Mouse (Mus musculus) thymus, postnatal 4 days (tissue): ENCODE measurements at regions not wholly inside any gene's neighbourhood (a gene's known extent, or its start where the extent isn't known, plus 50 kb on each side); places are given as distances from the start of the nearest gene placed in this dataset.
"Not testable (repeated sequence)": the region's sequence is repeated elsewhere in the genome, so short reads cannot be mapped to it uniquely, and the experiment has no call there.

Source experiments
- DNase-seq: peaks from one replicate; pipeline ENCODE4 v3.0.0; 2021

DNA sequence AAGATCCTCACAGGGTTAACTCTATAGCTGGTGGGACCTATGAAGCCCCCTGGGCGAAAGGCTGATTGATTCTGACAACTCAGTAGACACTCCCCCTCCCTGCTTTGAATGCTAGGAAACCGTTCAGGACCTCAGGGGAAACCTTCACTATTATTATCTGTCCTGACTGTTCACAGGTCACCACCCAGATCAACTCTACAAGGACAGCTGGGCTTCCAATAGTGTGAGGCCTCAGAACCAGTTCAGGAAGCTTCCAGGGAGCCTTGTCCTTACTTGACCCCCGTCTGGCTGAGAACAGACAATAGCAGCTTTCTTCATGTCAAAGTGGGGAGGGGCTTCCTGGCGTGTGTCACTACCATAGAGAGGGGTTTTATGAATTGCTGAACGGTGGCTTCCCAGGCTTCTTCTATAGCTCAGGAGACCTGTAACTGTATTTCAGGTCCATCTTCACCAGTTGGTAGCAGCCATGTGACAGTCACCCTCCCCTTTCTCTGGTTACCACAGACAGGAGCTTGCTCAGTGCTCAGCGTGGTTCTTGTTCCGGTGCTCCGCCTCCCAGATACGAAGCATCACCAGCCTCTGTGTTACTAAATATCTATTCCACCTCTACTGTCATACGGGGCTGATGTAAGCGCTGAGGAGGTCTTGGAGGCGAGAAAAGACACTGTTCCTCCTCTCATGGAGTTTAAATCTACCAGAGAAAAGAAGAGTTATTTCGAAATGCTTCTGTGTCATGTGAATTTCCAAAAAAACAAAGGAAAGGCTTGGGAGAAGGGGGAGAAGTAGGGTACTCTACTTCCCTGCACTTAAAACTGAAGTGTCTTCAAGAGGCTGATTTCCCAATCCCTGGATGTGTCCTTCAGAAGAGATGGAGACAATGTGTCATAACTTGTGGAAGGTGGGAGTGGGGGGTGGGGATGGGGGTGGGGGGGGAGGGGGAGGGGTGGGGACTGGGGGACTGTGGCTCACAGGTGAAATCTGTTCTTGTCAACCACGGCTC, 96.9 kb downstream of the Vcpkmt start:
- peak; percentile 52 for DNase-seq

GRCm38 (mm10) chr12:69481420-69481819, 101.4 kb downstream of the Vcpkmt start:
- no peak for DNase-seq

GRCm38 (mm10) chr12:69476631-69477091, 104.4 kb upstream of the Gm9887 start:
- peak; percentile 69 for DNase-seq

GRCm38 (mm10) chr12:69476131-69476530, 103.9 kb upstream of the Gm9887 start:
- no peak for DNase-seq

- peak; percentile 75 for DNase-seq
Observed at GRCm38 (mm10) chr12:69474916-69475661, 102.8 kb upstream of the Gm9887 start.

DNA sequence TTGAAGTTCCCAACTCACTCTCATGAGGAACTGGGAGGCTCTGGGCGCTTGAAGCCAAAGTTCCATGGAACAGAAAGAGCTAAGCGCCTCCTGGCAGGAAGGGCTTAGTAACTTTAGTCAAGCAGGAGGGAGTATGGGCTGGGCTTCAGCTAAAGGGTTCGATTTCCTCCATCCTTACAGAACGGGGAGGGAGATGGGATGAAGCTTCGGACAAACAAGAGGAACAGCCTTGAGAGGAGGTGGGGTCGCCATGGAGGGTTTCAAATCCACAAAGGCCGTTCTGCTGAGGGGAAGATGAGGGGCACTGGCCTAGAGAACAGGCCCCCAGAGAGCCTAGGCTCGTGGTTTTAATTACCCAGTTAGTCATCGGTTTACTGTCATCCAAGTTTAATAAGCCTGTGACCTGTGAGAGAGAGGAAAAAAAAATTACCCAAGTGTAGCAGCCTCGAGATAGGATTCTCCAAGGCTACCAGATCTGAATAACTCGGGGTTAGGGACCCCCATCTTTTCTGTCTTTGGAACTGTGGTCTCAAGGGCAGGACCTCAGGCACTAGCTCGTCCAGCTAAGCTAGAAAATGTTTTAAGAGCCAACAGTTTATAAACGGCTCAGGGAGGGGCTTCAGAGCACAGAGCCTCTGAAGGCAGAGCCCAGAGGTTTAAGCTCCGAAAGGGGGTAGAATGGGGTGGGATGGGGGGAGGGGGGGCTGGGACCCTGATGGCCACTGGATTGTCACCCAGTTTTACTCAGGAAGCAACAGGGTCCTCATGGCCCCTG, 102.1 kb upstream of the Gm9887 start:
- no peak for DNase-seq

DNA sequence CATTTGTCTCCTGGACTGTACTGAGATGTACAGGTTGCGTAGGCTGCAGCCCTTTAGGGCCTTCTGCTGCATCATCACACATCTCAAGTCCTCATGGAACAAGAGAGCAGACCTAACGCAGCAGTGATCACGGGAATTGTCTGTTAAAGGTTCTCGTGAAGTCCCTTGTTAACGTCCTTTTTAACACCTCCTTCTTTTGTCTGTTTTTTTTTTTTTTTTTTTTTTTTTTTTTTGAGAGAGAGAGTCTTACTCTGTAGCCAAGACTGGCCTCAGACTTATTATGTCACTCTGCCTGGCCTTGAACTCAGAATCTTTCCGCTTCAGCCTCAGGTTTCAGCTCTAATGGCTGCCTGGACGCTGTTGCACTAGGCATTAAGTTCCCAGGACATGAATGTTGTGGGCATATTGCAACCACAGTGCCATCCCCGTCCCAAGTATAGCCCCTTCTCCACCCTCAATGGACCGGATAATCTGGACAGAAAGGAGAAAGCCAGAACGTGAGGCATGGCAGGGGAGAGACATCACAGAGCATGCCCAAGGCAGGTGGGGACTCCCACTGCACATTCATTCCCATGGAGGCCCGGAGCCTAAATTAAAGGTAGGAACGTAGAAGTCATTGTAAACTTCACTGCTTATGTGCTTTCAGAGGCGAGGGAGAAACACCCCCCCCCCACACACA, 101.3 kb upstream of the Gm9887 start:
- DNase-seq: no peak

- DNase-seq: no peak
Observed at GRCm38 (mm10) chr12:69472912-69473311, 100.7 kb upstream of the Gm9887 start.

DNA sequence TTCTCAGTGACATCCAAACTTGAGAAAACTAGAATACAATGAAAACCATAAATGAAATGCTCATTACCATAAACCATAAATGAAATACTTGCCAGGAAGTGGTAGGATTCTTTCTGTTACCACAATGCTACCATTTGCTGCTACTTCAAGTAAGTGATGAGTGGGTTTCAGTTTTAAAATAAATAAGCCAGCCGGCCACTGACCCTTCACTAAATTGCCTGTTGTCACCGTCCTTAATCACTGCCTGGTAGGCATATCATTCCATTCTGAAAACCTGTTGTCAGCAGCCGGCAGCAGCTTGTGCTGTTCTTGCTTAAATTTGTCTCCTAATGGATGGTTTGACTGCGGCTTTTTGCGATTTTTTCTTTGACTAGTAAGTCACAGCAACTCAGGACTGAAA, 99.6 kb upstream of the Gm9887 start:
- DNase-seq: no peak

- no peak for DNase-seq
Observed at GRCm38 (mm10) chr12:69469004-69469403, 96.7 kb upstream of the Gm9887 start.

DNA sequence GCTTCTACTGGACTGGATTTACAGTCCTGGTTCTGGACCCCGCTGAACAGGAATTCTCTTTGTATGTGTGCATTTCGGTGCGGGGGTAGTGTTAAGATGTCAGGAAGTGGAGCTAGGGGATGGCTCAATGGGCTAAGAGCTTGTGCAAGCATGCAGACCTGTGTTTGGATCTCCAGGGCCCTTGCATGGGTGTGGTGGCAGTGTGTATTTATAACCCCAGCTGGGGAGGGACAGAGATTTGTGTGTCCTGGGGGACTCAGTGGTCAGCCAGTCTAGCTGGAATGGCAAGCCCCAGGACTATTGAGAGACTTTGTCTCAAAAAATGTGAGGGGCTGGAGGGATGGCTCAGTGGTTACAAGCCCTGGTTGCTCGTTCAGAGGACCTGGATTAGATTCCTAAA, 95.1 kb upstream of the Gm9887 start:
- DNase-seq: no peak

- DNase-seq: no peak
Observed at GRCm38 (mm10) chr12:69464906-69465305, 92.6 kb upstream of the Gm9887 start.

DNA sequence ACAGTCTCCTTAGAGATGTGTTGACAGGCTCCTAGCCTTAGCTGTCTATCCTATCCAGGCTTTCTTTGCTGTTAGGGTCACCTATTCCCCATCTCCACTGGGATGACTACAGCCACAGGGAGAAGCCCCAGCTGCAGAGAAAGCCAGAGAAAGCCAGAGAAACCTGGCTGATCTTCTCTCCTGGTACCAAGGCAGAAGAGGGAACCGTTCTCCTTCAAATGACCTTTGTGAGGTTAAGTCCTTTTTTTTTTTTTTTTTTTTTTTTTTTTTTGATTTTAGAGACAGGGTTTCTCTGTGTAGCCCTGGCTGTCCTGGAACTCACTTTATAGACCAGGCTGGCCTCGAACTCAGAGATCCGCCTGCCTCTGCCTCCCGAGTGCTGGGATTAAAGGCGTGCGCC, 91.1 kb upstream of the Gm9887 start:
- DNase-seq: not testable (repeated sequence)

- peak; percentile 83 for DNase-seq
Observed at GRCm38 (mm10) chr12:69461888-69462840, 89.9 kb upstream of the Gm9887 start.

DNA sequence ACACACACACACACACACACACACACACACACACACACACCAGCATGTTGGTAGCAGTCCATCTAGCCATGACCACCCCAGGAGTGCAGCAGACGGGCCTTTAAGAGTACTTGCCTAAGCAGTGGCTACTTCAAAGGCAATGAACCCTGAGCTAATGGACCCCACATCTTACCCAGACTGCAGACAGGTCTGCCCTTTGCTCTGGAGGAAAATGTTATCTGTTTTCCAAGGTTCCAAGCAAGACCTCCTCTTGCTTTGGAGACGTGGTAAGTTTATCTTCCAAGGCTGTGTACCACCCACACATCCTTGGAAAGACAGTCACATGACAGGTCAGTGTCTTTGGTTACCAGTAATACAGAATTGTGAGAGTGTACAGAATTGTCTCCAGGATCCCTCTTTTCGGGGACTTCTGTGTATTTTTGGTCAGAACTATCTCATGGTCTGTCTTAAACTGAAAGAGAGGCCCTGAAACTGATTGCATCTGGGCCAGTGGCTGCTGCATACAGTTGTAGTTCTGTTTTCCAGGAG, 88.4 kb upstream of the Gm9887 start:
- no peak for DNase-seq

DNA sequence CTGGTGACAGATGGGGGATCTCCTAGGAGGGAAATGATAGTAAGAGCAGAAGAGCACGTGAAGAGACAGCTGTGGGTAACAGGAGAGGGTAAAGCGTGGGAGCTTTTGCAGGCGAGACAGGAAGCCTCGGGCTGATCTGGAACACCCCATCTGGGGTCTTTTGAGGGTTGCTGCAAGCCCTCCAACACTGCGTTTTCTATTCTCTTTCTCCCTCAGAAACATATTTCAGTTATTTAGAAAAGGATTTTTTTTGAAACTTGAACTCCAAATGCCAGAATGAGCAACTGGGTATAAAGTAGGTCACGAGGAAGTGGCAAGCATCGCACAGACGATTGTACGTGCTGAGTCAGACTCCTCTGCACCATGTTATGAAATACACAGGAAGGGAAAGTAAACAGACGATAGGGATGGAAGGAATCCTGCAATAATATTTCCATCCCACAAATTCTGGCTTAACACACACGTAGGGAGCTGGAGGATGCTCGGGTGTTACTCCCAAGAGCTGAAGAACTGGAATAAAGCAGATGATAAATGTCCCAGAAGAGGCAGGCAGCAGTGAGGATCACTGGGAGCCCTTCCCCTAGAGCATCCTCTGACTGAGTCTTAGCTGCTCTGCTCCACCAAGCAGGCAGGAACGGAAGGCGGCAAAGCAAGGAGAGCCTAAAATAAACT, 86.0 kb upstream of the Gm9887 start:
- DNase-seq: peak; percentile 62

- no peak for DNase-seq
Observed at GRCm38 (mm10) chr12:69456746-69457145, 84.5 kb upstream of the Gm9887 start.

GRCm38 (mm10) chr12:69456116-69456515, 83.9 kb upstream of the Gm9887 start:
- no peak for DNase-seq

DNA sequence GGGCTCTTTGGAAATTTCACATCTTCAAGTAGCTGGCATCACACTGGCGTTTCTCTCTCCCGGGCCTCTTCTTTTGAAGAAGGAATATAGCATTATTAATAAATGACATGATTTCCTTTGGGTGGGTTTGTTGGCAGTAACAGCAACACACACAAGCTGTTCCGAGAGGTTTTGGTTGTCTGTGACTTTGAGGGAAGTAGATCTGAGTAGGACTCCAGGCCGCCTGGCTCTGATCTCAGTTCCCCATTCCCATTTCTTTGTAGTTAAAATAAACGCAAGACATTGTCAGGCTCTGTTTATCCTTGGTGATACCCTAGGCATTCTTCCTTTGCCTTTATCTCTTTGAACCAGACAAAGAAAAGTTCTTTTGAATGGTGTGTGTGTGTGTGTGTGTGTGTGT, 83.3 kb upstream of the Gm9887 start:
- no peak for DNase-seq

DNA sequence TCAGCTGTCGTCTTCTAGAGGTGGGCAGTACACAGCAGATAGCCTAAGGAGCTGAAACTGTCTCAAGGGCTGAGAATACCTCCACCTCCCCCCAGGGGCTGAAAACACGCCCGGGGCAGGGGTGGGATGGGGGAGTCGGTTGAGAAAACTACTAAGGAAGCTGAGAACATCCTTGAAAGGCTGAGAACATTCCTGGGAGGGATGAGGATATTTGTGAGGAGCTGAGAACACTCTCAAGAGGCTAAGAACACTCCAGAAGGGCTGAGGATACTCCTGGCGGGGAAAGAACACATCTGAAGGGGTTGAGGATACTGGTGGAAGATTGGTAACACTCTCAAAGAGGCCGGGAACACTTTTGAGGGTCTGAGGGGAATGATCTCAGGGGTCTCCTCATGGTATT, 81.3 kb upstream of the Gm9887 start:
- no peak for DNase-seq
